Mouse (Mus musculus) forebrain, postnatal 0 days (tissue): ENCODE measurements around the gene Ap4b1. TPM values are rescaled to one million over a fixed set of nuclear protein-coding genes. Genes with fewer than 3 reads are reported as not detected.
"Not testable (repeated sequence)": the region's sequence is repeated elsewhere in the genome, so short reads cannot be mapped to it uniquely, and the experiment has no call there.

Source experiments
- ATAC-seq: fragments of 200-750 bp; cut with Nextera tagmentation; 2 replicates; pipeline ENCODE4 v1.8.0; 2017; ENCODE audit warnings: mild to moderate bottlenecking, moderate library complexity
- DNase-seq: peaks from one replicate; pipeline ENCODE4 v3.0.0-alpha.2; 2015
- H3K27ac ChIP-seq: fragments of 300-500 bp; sonication (generic); 2 replicates; pipeline ENCODE4 v1.5.1; 2014; ENCODE audit warnings: low read depth, mild to moderate bottlenecking, antibody characterized with exemption, low read length, moderate library complexity, mixed read lengths
- H3K27me3 ChIP-seq: fragments of 300-500 bp; sonication (generic); 2 replicates; pipeline ENCODE4 v1.6.1; 2014; ENCODE audit warnings: mild to moderate bottlenecking, low read length, mixed read lengths; ENCODE audit not compliant: insufficient read depth
- H3K36me3 ChIP-seq: fragments of 300-500 bp; sonication (generic); 2 replicates; pipeline ENCODE4 v1.6.1; 2014; ENCODE audit warnings: mild to moderate bottlenecking, moderate library complexity; ENCODE audit not compliant: insufficient read depth
- H3K4me1 ChIP-seq: fragments of 300-500 bp; sonication (generic); 2 replicates; pipeline ENCODE4 v1.6.1; 2014; ENCODE audit warnings: antibody characterized with exemption; ENCODE audit not compliant: insufficient read depth
- H3K4me2 ChIP-seq: fragments of 300-500 bp; sonication (generic); 2 replicates; pipeline ENCODE4 v1.6.1; 2014; ENCODE audit warnings: low read depth, mild to moderate bottlenecking, moderate library complexity
- H3K4me3 ChIP-seq: fragments of 300-500 bp; sonication (generic); 2 replicates; pipeline ENCODE4 v1.5.1; 2014; ENCODE audit warnings: low read depth, low read length, mixed read lengths
- H3K9ac ChIP-seq: fragments of 300-500 bp; sonication (generic); 2 replicates; pipeline ENCODE4 v1.6.1; 2014; ENCODE audit warnings: mild to moderate bottlenecking
- H3K9me3 ChIP-seq: fragments of 300-500 bp; sonication (generic); 2 replicates; pipeline ENCODE4 v1.6.1; 2016; ENCODE audit warnings: low read length
- CTCF ChIP-seq: sonication (generic); IDR thresholded peaks from 2 replicates; pipeline ENCODE4 v1.5.1; 2016; ENCODE audit warnings: antibody characterized with exemption, control low read depth, low read depth
- WGBS: fragments of 180-500 bp; shearing (Covaris S2); extraction: QIAGEN DNeasy Blood & Tissue Kit; methylation state at CpG from one replicate; pipeline ENCODE4 v1.1.7; 2014; 5-methylcytosine and 5-hydroxymethylcytosine counted together
- polyA plus RNA-seq: library from polyadenylated mRNA; unstranded; fragments of >200 nt; fragmentation: Nextera tagmentation; extraction: Ambion mirVana; gene quantifications from 2 replicates; pipeline ENCODE4 v1.2.1, GENCODE M21; 2015
- total RNA-seq: library from RNA; depleted of rRNA; stranded (reverse); fragments of >200 nt; gene quantifications from 2 replicates; pipeline ENCODE4 v1.2.3, GENCODE M21; 2014

Ap4b1 gene
- total and polyA plus RNA-seq, 2 experiments from 2014 or later: 17.2 to 26.1 TPM

DNA sequence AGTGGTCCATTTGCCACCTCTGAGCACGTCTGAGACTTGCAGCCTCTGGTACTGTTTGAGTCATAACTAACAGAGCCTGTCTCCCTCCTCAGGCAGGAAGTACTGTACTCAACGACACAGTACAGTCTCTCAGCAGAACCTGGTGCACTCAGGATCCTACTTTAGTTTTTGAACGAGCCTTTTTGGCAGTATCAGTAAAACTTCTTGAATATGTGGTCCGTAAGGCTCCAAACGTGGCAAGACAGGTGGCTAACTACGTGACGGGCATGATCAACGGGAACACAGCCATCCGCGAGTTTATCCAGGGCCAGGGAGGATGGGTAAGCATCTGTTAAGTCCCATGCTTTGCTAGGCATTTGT is 26.6 kb downstream of the Ap4b1 start:
- Histone ChIP-seq H3K4me1 (no peaks in the 10 kb centered on the region), H3K9me3 (no peaks in the 10 kb centered on the region), H3K27ac (no peak overlapping the region), H3K4me3 (no peak overlapping the region), H3K27me3 (no peaks in the 10 kb centered on the region), H3K9ac (no peak overlapping the region), H3K36me3 (no peaks in the 10 kb centered on the region), H3K4me2 (no peak overlapping the region)
- TF ChIP-seq CTCF: no peak
- DNase-seq (peak; percentile 12), ATAC-seq (no peak)
- WGBS: 64% methylated on average over 10 of the region's 10 CpGs

DNA sequence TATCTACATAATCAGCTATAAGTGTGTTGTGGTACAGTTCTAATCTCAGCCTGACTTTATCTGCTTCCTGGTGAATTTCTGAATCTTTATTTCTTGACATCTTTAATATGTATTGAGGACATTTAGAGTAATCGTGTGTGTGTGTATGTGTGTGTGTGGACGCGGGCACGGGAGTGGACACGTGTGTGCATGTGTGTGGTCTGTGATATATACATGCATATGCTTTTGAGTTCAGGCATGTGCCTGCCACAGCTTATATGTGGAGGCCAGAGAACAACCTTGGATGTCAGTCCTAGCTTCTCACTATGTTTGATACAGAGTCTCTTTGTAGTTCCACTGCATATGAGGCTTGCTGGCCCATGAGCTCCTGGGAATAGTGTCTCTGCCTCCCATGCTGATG is 27.1 kb downstream of the Ap4b1 start:
- Histone ChIP-seq H3K4me3 (no peak overlapping the region), H3K4me1 (no peaks in the 10 kb centered on the region), H3K27me3 (no peaks in the 10 kb centered on the region), H3K9ac (no peak overlapping the region), H3K4me2 (no peak overlapping the region), H3K9me3 (no peaks in the 10 kb centered on the region), H3K36me3 (no peaks in the 10 kb centered on the region), H3K27ac (no peak overlapping the region)
- ATAC-seq (no peak), DNase-seq (no peak)
- no peak for TF ChIP-seq CTCF
- WGBS: 92% methylated on average over 5 of the region's 5 CpGs

DNA sequence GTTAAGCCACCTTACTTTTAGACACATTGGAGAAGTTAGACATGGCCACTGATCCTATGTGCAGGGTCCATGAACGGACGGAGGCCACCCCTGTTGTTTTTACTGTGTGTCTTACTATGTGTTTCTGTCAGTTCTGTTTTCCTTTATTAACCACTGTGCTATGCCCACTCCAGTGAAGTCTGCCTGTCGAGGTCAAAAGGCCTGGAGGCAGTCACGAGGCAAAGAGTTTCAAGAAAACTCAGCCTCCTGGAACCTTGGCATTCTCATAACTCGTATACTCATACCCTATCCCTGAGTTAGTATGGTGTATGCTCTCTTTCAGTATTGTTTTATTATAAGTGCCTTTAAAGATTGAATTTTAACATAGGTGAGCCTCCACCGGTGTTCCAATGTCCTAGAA is 30.4 kb downstream of the Ap4b1 start:
- no peak overlapping the region for H3K27ac ChIP-seq
- WGBS: 90% methylated on average over 6 of the region's 6 CpGs
- H3K4me2 ChIP-seq: no peak overlapping the region
- H3K36me3 ChIP-seq: no peaks in the 10 kb centered on the region
- H3K9me3 ChIP-seq: no peaks in the 10 kb centered on the region
- no peaks in the 10 kb centered on the region for H3K27me3 ChIP-seq
- no peak overlapping the region for H3K4me3 ChIP-seq
- no peak for TF ChIP-seq CTCF
- no peaks in the 10 kb centered on the region for H3K4me1 ChIP-seq
- no peak for DNase-seq
- no peak for ATAC-seq
- no peak overlapping the region for H3K9ac ChIP-seq

DNA sequence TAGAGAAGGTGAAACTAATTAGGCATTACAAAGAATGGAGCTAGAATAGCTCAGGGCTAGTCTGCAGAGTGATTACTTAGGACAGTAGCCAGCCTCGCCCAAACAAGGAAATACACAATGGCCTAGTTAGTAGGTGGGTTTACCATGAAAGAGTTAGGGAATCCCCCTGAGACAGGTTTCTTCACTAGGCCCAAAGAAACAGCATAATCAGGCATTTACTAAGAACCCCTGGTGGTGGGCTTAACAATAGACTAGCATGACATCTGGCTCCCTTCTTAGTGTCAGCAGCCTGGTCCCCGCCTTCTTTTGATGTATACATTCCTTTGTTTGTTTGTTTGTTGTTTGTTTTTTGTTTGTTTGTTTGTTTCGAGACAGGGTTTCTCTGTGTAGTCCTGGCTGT is 30.9 kb downstream of the Ap4b1 start:
- not testable (repeated sequence) for H3K27me3 ChIP-seq, H3K9me3 ChIP-seq, DNase-seq, H3K36me3 ChIP-seq, ATAC-seq, H3K27ac ChIP-seq, H3K9ac ChIP-seq, H3K4me3 ChIP-seq, H3K4me2 ChIP-seq, H3K4me1 ChIP-seq
- WGBS: 77% methylated on average over 3 of the region's 3 CpGs

DNA sequence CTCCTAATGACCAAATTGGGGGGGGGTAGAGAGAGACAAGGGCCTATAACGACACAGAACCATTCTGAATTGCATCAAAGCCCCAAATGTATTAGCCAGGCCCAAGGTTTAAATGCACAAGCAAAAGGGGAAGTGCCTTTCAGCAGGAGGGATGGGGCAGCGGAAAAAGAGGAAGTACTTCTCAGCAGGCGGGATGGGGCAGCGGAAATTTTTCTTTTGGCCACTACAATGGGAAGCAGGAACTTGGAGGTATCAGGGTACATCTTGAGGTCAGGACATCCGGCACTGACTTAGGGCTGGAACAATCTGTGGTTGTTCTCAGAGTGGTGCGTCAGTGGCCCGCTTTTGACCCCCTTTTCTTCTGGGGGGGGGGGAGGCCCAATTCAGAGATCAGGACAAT is 31.6 kb downstream of the Ap4b1 start:
- H3K4me1 ChIP-seq, H3K36me3 ChIP-seq, H3K4me2 ChIP-seq, H3K27ac ChIP-seq, DNase-seq, H3K27me3 ChIP-seq, H3K9ac ChIP-seq, H3K4me3 ChIP-seq, ATAC-seq, H3K9me3 ChIP-seq: not testable (repeated sequence)
- WGBS: 94% methylated on average over 7 of the region's 7 CpGs

DNA sequence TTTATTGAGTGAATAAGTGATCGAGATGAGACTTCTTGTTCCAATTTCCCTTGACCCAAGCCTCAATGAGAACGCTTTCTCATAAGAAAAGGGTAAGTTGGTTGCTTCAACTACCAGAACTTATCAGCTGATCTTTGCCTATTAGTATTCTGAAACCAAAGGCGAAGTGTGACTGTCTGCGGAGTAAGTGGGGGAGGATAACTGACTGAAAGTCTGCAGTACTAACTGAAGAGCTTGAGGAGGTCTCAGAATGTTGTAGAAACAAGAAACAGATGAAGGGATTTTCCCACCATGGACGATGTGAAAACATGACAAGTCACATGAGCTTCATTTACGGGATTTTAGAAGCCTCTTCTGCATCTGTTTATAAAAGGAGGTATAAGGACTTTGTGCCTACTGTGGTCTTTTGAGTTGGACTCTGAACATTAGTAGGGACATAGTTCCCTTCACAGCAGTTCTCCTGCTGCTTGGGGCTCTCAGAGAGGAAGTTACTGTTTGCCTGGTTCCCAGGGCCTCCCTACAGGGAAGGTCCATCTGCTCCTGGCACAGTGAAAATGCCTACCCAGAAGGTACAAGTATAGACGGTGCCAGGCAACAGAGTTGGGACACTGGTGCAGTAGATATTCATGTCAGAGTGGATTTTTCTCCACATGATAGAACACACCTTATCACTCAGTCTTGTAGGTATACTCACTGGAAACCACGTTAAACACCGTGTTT is 41.5 kb downstream of the Ap4b1 start:
- Histone ChIP-seq H3K4me2 (no peak overlapping the region), H3K36me3 (no peaks in the 10 kb centered on the region), H3K4me1 (no peaks in the 10 kb centered on the region), H3K9me3 (no peaks in the 10 kb centered on the region), H3K4me3 (no peak overlapping the region), H3K27me3 (no peaks in the 10 kb centered on the region), H3K9ac (no peak overlapping the region), H3K27ac (no peak overlapping the region)
- DNase-seq (no peak), ATAC-seq (no peak)
- no peak for TF ChIP-seq CTCF
- 86% methylated on average over 9 of the region's 9 CpGs for WGBS

DNA sequence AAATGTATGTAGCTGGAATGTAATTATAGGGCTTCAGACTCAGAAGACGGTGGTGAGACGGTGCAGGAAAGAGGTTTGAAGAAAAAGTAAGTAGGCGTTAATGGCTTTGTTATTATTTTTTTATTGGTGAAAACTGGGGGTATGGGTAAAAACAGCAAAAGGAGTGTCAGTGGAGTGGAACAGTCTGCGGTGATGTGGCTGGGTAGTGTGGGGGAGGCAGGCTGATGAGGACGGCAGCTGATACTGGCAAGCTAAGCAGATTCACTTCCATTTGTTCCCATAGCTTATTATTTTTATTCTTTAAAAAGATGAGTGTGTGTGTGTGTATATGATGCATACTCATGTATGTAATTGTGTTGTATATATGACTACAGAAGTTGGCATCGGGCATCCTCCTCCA is 42.2 kb downstream of the Ap4b1 start:
- no peak for TF ChIP-seq CTCF
- H3K4me3 ChIP-seq: no peak overlapping the region
- H3K27ac ChIP-seq: no peak overlapping the region
- WGBS: 90% methylated on average over 6 of the region's 6 CpGs
- H3K9ac ChIP-seq: no peak overlapping the region
- H3K36me3 ChIP-seq: no peaks in the 10 kb centered on the region
- no peak for DNase-seq
- H3K4me1 ChIP-seq: no peaks in the 10 kb centered on the region
- ATAC-seq: no peak
- H3K27me3 ChIP-seq: no peaks in the 10 kb centered on the region
- no peaks in the 10 kb centered on the region for H3K9me3 ChIP-seq
- no peak overlapping the region for H3K4me2 ChIP-seq
